Mouse (Mus musculus) liver, postnatal 0 days (tissue): ENCODE measurements at regions not wholly inside any gene's neighbourhood (a gene's known extent, or its start where the extent isn't known, plus 50 kb on each side); places are given as distances from the start of the nearest gene placed in this dataset.

Experiments
- ATAC-seq: fragments of 200-750 bp; cut with Nextera tagmentation; 2 replicates; pipeline ENCODE4 v1.8.0; 2017; ENCODE audit warnings: mild to moderate bottlenecking, moderate library complexity
- DNase-seq: peaks from one replicate; pipeline ENCODE4 v3.0.0-alpha.2; 2016
- H3K27ac ChIP-seq: fragments of 300-500 bp; sonication (generic); 2 replicates; pipeline ENCODE4 v1.5.1; 2014; ENCODE audit warnings: antibody characterized with exemption, moderate library complexity, mild to moderate bottlenecking, low read depth
- H3K27me3 ChIP-seq: fragments of 300-500 bp; sonication (generic); 2 replicates; pipeline ENCODE4 v1.6.1; 2014; ENCODE audit warnings: low read length, control low read depth, mixed read lengths; ENCODE audit not compliant: insufficient read depth
- H3K36me3 ChIP-seq: fragments of 300-500 bp; sonication (generic); replicated peaks from 2 replicates; pipeline ENCODE4 v1.6.1; 2014; ENCODE audit warnings: mild to moderate bottlenecking, control low read depth, low read length, moderate library complexity, mixed read lengths; ENCODE audit not compliant: insufficient read depth
- H3K4me1 ChIP-seq: fragments of 300-500 bp; sonication (generic); 2 replicates; pipeline ENCODE4 v1.6.1; 2014; ENCODE audit warnings: antibody characterized with exemption, mild to moderate bottlenecking, control low read depth; ENCODE audit not compliant: insufficient read depth
- H3K4me2 ChIP-seq: fragments of 300-500 bp; sonication (generic); 2 replicates; pipeline ENCODE4 v1.6.1; 2014; ENCODE audit warnings: low read depth, mild to moderate bottlenecking, low read length, moderate library complexity, mixed read lengths
- H3K4me3 ChIP-seq: fragments of 300-500 bp; sonication (generic); 2 replicates; pipeline ENCODE4 v1.5.1; 2014; ENCODE audit warnings: low read depth, low read length
- H3K9ac ChIP-seq: fragments of 300-500 bp; sonication (generic); replicated peaks from 2 replicates; pipeline ENCODE4 v1.6.1; 2014; ENCODE audit warnings: mild to moderate bottlenecking, moderate library complexity
- H3K9me3 ChIP-seq: fragments of 300-500 bp; sonication (generic); 2 replicates; pipeline ENCODE4 v1.6.1; 2016; ENCODE audit warnings: mild to moderate bottlenecking, control low read depth, low read length, mixed read lengths
- CTCF ChIP-seq: sonication (generic); IDR thresholded peaks from 2 replicates; pipeline ENCODE4 v1.5.1; 2016; ENCODE audit warnings: antibody characterized with exemption, low read depth
- EP300 ChIP-seq: IDR thresholded peaks from 2 replicates; pipeline ENCODE4 v1.6.1; 2016; ENCODE audit warnings: antibody characterized with exemption, low read depth, mild to moderate bottlenecking
- WGBS: fragments of 180-500 bp; shearing (Covaris S2); extraction: QIAGEN DNeasy Blood & Tissue Kit; methylation state at CpG from one replicate; pipeline ENCODE4 v1.1.7; 2014; ENCODE audit not compliant: insufficient replicate concordance; 5-methylcytosine and 5-hydroxymethylcytosine counted together

DNA sequence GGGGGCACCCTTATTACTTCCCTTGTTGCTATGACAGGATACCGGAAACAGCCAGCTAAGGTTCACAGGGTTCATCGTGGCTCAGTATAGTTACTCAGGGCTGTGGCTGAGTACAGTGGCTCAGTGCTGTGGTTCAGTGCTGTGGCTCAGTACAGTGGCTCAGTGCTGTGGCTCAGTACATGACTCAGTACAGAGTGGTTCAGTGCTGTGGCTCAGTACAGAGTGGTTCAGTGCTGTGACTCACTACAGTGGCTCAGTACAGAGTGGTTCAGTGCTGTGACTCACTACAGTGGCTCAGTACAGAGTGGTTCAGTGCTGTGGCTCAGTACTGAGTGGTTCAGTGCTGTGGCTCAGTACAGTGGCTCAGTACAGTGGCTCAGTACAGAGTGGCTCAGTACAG lies 78.6 kb upstream of the Zfp423 start:
- Histone ChIP-seq H3K9me3 (no peaks in the 10 kb centered on the region), H3K4me1 (no peaks in the 10 kb centered on the region), H3K4me3 (no peak overlapping the region), H3K4me2 (no peak overlapping the region), H3K27me3 (no peaks in the 10 kb centered on the region), H3K36me3 (no peaks in the 10 kb centered on the region), H3K9ac (no peak overlapping the region), H3K27ac (no peak overlapping the region)
- DNase-seq (no peak), ATAC-seq (no peak)
- TF ChIP-seq CTCF (no peak), EP300 (no peak)
- WGBS: 73% methylated on average over 2 of the region's 2 CpGs

DNA sequence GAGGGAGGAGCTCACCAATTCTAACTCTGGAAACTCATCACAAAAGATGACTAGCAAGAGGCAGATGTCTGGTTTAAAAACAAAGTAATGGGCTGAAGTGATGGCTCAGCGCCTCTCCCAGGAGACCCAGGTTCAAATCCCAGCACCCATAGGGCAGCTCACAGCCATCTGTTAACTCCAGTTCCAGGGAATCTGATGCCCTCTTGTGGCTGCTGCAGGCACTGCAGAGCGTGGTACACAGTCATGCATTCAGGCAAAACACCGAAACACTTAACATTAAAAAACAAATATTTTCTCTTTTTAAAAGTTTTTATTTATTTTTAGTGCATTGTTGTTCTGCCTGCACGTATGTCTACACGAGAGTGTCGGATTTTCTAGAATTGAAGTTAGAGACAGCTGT lies 73.7 kb upstream of the Zfp423 start:
- no peak overlapping the region for H3K9ac ChIP-seq
- TF ChIP-seq EP300 (no peak), CTCF (peak; percentile 64)
- no peak overlapping the region for H3K4me3 ChIP-seq
- DNase-seq (peak; percentile 30), ATAC-seq (no peak)
- H3K4me1 ChIP-seq: no peaks in the 10 kb centered on the region
- H3K4me2 ChIP-seq: no peak overlapping the region
- no peaks in the 10 kb centered on the region for H3K9me3 ChIP-seq
- WGBS: 72% methylated on average over 6 of the region's 6 CpGs
- no peak overlapping the region for H3K27ac ChIP-seq
- H3K36me3 ChIP-seq: no peaks in the 10 kb centered on the region
- no peaks in the 10 kb centered on the region for H3K27me3 ChIP-seq

DNA sequence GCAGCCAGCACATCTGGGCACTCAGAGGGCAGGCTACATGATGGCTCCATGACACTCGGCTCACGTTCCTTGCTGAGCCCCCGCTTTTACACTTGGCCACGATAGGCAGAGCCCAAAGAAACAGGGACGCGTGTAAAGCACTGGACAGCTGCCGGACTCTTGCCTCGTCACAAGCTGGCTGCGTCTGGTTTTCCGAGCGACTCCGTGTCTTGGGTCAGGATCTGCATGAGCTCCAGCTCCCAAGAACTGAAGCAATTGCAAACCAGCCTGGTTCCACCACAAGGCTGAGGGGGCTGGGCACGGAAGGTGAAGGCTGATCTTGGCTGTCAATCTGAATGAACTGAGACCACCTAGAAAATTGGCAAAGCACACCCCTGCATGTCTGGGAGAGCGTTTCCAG lies 65.1 kb upstream of the Zfp423 start:
- Histone ChIP-seq H3K36me3 (no peaks in the 10 kb centered on the region), H3K4me3 (no peak overlapping the region), H3K27ac (no peak overlapping the region), H3K9ac (no peak overlapping the region), H3K9me3 (no peaks in the 10 kb centered on the region), H3K27me3 (no peaks in the 10 kb centered on the region), H3K4me1 (no peaks in the 10 kb centered on the region), H3K4me2 (no peak overlapping the region)
- WGBS: 84% methylated on average over 14 of the region's 14 CpGs
- no peak for ATAC-seq
- no peak for DNase-seq
- no peak for TF ChIP-seq CTCF
- TF ChIP-seq EP300: no peak

DNA sequence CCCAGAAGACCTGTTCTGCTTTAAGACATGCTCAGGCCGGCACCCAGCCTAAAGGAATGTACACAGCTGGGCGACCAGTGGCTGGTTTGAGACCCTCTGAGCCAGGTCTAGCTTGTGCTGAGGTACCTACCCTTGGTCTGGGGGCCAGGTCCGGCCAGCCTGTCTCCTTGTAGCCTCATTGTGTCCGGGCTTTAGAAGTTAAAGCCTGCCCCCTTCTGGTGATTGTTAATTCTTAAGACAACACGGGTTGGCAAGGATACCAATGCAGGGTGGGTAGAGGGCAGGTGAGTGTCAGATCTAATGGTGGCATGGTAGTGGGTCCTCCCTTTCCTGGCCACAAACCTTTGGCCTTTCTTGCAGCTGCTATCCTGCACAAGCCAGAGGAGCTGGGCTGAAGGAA lies 64.0 kb upstream of the Zfp423 start:
- no peak for DNase-seq
- 20% methylated on average over 5 of the region's 5 CpGs for WGBS

DNA sequence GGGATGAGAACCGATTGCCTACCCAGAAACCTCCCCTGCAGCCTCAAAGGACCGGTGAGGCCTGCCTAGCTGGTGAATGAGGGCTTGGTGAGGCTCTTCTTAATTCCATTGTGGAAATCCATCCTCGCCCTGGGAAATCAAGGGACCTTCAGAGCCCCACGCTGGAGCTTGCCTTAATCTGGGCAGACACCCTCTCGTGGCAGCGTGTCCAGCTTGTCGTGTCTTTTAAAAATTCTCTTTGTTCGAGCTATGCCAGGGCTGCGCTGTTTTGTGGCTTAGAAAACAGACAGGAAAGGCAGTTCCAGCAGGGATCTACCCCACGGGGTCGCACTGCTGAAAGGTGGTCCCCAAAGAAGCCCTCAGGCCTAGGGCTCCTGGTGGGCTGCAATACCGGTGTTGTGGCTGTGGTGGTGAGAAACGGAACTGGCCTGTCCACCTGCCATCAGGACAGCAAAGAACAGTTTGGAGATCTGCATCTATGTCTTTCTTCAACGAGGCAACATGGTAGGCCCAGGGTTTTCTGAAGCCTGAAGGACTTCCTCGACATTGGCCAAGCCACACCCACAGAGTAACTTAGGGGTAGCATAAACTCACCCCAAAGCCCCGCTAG lies 63.5 kb upstream of the Zfp423 start:
- no peak overlapping the region for H3K4me3 ChIP-seq
- DNase-seq: no peak
- H3K27ac ChIP-seq: no peak overlapping the region
- no peaks in the 10 kb centered on the region for H3K9me3 ChIP-seq
- H3K27me3 ChIP-seq: no peaks in the 10 kb centered on the region
- no peak overlapping the region for H3K9ac ChIP-seq
- 72% methylated on average over 16 of the region's 16 CpGs for WGBS
- TF ChIP-seq CTCF: no peak
- TF ChIP-seq EP300: no peak
- H3K4me2 ChIP-seq: no peak overlapping the region
- no peaks in the 10 kb centered on the region for H3K36me3 ChIP-seq
- no peaks in the 10 kb centered on the region for H3K4me1 ChIP-seq
- ATAC-seq: no peak

More for the DNA sequence above, 64.0 kb upstream of the Zfp423 start:
- no peaks in the 10 kb centered on the region for H3K27me3 ChIP-seq
- TF ChIP-seq CTCF: peak; percentile 60
- no peak for TF ChIP-seq EP300
- no peak overlapping the region for H3K27ac ChIP-seq
- ATAC-seq: no peak
- H3K4me3 ChIP-seq: no peak overlapping the region
- no peak overlapping the region for H3K4me2 ChIP-seq
- no peaks in the 10 kb centered on the region for H3K36me3 ChIP-seq
- H3K4me1 ChIP-seq: no peaks in the 10 kb centered on the region
- H3K9ac ChIP-seq: no peak overlapping the region
- H3K9me3 ChIP-seq: no peaks in the 10 kb centered on the region

DNA sequence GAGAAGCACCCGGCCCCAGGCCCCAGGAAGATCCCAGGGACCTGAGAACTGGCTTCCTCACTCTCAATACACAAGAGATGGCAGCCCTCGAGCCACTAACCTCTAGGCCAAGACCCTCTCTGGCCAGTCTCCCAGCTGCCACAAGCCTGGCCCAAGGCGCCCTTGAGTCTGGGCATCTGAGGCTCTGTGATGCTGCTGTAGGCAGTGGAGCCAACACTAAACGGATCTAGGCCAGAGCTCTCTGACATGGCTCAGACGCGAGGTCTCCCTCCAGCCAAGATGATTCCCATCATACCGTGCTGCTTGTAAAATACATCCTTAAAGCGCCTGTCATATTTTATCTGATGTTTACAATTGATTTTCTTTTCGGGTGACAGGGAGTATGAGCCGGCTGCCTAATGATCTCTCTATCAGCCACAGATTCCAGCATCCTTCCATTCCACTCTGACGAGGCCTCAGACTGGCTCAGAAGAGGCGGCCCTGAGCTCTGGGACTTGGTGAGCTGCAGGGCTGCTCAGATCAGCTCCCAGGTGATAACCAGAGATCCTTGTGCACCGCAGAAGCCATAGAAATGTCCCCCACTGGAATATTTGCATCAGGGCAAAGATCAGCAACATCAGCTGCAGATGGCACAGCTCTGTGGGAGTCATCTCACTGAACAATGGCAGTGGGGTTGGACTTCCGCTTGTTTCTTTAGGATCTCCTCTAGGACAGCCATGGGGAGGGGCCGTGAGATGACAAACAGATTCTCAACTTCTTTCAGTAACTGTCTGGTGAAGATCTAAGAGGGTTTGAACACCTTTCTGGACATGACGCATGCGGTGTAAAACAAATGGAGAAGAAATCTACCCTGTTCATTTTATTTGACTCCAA lies 60.1 kb upstream of the Zfp423 start:
- H3K27ac ChIP-seq: no peak overlapping the region
- TF ChIP-seq EP300 (no peak), CTCF (no peak)
- no peak for ATAC-seq

More for the DNA sequence above, 60.1 kb upstream of the Zfp423 start:
- H3K4me3 ChIP-seq: no peak overlapping the region
- H3K4me2 ChIP-seq: no peak overlapping the region
- WGBS: 76% methylated on average over 17 of the region's 17 CpGs
- no peaks in the 10 kb centered on the region for H3K4me1 ChIP-seq
- H3K27me3 ChIP-seq: no peaks in the 10 kb centered on the region
- no peaks in the 10 kb centered on the region for H3K9me3 ChIP-seq
- no peak for DNase-seq
- H3K36me3 ChIP-seq: no peaks in the 10 kb centered on the region
- H3K9ac ChIP-seq: no peak overlapping the region
